Mouse (Mus musculus): ENCODE results near the gene Fastkd5.
"Not testable (repeated sequence)": the region's sequence is repeated elsewhere in the genome, so short reads cannot be mapped to it uniquely, and the experiment has no call there.

Gene Fastkd5

DNA sequence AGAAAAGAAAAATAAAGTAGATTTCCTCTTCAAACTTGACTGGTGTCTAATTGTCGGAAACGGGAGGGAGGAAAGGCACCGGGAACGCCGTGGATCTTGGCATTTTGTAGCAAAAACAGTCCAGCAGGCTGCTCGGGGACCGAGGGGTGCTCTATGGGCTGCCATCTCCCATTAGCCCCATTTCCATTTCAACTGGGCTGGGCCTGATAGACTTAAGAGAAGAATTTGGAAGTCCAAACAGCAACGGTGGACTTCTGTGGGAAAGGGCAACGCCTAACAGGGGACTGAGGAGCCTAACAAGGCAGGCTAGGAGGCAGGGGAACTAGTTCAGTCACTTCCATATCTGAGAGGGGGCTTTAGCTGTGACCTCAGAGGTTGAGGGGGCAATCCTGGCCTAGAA is 52.8 kb downstream of the Fastkd5 start:
- DNase-seq (ENCODE audit: low spot score), result no peak

DNA sequence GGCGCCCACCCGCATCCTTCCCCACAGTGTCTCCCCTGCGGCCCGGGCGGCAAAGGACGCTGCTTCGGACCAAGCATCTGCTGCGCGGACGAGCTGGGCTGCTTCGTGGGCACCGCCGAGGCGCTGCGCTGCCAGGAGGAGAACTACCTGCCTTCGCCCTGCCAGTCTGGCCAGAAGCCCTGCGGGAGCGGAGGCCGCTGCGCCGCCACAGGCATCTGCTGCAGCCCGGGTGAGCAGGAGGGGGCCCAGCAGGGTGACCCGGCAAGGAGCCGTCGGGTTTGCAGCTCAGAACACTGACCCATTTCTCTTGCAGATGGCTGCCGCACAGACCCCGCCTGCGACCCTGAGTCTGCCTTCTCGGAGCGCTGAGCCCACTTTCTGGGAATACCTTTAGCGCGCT is 53.3 kb downstream of the Fastkd5 start:
- not testable (repeated sequence) for DNase-seq (ENCODE audit: low spot score)

DNA sequence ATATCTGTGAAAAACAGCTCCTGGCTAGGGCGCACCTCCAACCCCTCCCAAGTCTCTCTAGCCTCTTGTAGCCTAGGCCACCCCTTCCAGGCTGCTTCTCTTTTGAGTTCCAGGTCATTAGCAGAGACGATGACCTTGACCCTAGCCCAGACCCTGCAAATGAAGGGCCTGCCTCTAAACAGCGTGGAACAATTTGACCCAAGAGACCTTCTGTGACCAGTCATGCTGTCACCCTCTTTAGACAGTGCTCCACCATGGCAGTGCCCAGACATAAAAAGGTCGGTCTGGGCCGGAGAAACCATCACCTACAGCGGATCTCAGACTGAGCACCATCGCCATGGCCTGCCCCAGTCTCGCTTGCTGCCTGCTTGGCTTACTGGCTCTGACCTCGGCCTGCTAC is 54.0 kb downstream of the Fastkd5 start, which contains the start of gene Oxt:
TSS of gene Oxt (plus strand) at position 301 of the 400 bp plus-strand sequence.
- DNase-seq (ENCODE audit: low spot score), result no peak

DNA sequence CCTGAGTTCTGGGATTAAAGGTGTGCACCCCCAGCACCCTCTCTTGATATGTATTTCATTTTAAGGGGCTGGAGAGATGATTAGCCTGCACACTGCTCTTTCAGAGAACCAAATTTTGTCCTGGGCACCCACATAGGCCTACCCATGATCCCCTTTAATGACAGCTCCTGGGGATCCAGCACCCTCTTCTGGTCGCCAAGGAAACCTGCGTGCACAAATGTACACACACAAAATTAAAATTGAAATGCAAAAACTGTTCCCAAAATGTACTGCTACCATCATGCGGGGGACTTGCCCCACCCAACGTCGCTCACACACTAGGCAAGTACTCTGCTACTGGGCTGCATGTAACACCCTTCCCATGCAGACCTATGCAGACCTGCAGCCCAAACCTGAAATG is 54.9 kb downstream of the Fastkd5 start:
- DNase-seq (ENCODE audit: low spot score), result no peak

DNA sequence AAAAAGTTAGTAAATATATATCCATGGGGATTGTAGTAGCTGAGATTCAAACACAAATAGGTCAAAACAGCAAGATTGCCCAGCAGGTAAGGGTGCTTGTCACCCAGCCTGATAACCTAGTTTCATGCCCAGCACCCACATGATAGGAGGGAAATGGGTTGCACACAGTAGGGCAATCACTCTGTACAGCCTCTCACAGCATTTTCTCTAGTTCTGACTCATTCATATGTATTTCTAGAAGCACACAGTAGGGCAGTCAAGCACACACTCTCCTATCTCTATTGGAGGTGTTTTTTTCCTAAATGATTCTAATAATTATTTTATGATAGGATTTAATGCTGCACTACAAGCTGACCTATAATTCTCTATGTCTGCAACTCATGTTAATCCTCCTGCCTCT is 59.9 kb downstream of the Fastkd5 start:
- DNase-seq (ENCODE audit: low spot score), result no peak

DNA sequence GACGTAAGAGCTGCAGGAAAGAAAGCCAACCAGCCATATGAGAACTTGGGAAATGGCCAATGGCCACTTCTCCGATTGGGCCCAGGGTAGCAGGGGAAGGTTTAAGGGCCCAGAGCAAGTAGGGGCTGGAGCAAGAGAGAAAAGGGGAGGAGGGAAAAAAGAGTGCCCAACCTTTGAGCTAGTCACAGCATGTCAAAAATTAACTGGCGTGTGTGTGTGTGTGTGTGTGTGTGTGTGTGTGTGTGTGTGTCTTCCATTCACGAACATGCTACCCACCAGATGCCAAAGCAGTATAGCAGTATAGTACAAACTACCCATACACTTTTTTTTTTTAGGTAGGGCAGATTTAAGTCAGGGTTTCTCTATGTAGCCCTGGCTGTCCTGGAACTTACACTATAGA is 60.9 kb downstream of the Fastkd5 start:
- no peak for DNase-seq (ENCODE audit: low spot score)

DNA sequence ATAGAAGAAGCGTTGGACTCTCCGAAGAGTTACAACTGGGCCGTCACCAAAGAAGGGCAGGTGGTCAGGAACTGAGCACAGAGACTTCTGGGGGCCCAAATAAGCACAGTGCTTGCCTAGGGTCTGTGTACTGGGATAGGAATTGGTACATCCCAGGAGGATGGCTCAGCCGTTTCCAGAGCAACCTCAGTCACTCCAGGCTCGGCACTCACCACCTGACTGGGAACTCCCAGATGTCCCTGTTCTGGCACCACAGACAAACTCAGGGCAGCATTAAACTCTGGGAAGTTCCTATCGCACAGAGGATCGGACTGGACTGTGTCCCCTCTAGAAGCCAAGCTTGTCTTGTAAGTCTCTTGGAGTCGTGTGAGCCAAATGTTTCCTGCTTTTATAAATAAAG is 64.8 kb downstream of the Fastkd5 start:
- no peak for DNase-seq (ENCODE audit: low spot score)

DNA sequence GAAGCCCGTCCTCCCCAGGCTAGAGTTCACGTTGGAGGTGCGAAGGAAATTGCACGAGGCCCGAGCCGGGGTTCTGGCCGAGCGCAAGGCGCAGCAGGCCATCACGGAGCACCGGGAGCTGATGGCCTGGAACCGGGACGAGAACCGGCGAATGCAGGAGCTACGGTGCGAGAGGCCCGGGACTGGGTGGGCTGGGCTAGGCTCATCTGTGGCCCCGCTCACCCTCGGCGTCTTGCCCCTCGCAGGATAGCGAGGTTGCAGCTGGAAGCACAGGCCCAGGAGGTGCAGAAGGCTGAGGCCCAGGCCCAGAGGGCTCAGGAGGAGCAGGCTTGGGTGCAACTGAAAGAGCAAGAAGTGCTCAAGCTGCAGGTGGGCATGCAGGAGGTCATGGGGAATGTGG is 65.8 kb downstream of the Fastkd5 start:
- peak; percentile 12 for DNase-seq (ENCODE audit: low spot score)

Measured in ovary, postnatal 10 days (tissue).